Mouse (Mus musculus): ENCODE data around the gene Nckap5.
A peak's percentile ranks its signal among the peaks of the same experiment; 100 is the strongest.

- TF ChIP-seq BHLHE40 (IDR thresholded peaks at IDR 0.05; ENCODE audit: low read depth, low read length): peak; percentile 93
- TF ChIP-seq CTCF (conservative IDR thresholded peaks at IDR 0.05 in 1 of 2, IDR thresholded peaks at IDR 0.05 in 1 of 2; ENCODE audit: low read depth in 2 of 2, low read length in 2 of 2): no peak
- TF ChIP-seq ZC3H11A (IDR thresholded peaks at IDR 0.05; ENCODE audit: low read depth, low read length): no peak
- TF ChIP-seq POLR2A (IDR thresholded peaks at IDR 0.05; ENCODE audit: low read depth, low read length): no peak
- no peak for TF ChIP-seq ELF1 (IDR thresholded peaks at IDR 0.05; ENCODE audit: low read depth, low read length)
- no peak for TF ChIP-seq MYC (IDR thresholded peaks at IDR 0.05; ENCODE audit: low read depth, low read length)
- TF ChIP-seq IRF4 (IDR thresholded peaks at IDR 0.05; ENCODE audit: low read depth, low read length): no peak
Measured at GRCm38 (mm10) chr1:126763192-126763591, 67.4 kb downstream of the Nckap5 start.
